Mouse (Mus musculus): Measurements from ENCODE around the gene Padi3. TPM values are rescaled to one million over a fixed set of nuclear protein-coding genes. Genes with fewer than 3 reads are reported as not detected.

Padi3 gene
- polyA plus RNA-seq, 1 experiment: not detected

GRCm38 (mm10) chr4:140812609-140813008 lies 2.2 kb upstream of the Padi3 start:
- no peak overlapping the region for H3K4me3 ChIP-seq (replicated peaks)
- peaks cover 13% of the 10 kb centered on the region for H3K27me3 ChIP-seq (ENCODE audit: control insufficient read depth)
- peaks cover 72% of the 10 kb centered on the region for H3K4me1 ChIP-seq (ENCODE audit: control insufficient read depth)
- no peaks in the 10 kb centered on the region for H3K36me3 ChIP-seq (ENCODE audit: control insufficient read depth)
- no peaks in the 10 kb centered on the region for H3K9me3 ChIP-seq (ENCODE audit: control insufficient read depth, low read length)
- TF ChIP-seq GATA1 (IDR thresholded peaks at IDR 0.05; ENCODE audit: low read length): no peak

- Histone ChIP-seq H3K9me3 (ENCODE audit: control insufficient read depth, low read length) (no peaks in the 10 kb centered on the region), H3K36me3 (ENCODE audit: control insufficient read depth) (no peaks in the 10 kb centered on the region), H3K27me3 (ENCODE audit: control insufficient read depth) (peaks cover 13% of the 10 kb centered on the region), H3K4me3 (replicated peaks) (no peak overlapping the region), H3K4me1 (ENCODE audit: control insufficient read depth) (peaks cover 72% of the 10 kb centered on the region)
- TF ChIP-seq TAL1 (IDR thresholded peaks at IDR 0.05; ENCODE audit: low read length) (no peak), GATA1 (IDR thresholded peaks at IDR 0.05; ENCODE audit: low read length) (no peak)
Measured at GRCm38 (mm10) chr4:140812191-140812590, 1.7 kb upstream of the Padi3 start.

GRCm38 (mm10) chr4:140809118-140809517 lies 1.3 kb downstream of the Padi3 start:
- Histone ChIP-seq H3K27me3 (ENCODE audit: control insufficient read depth) (peaks cover 18% of the 10 kb centered on the region), H3K4me1 (ENCODE audit: control insufficient read depth) (peaks cover 42% of the 10 kb centered on the region), H3K9me3 (ENCODE audit: control insufficient read depth, low read length) (no peaks in the 10 kb centered on the region), H3K36me3 (ENCODE audit: control insufficient read depth) (no peaks in the 10 kb centered on the region), H3K4me3 (replicated peaks) (no peak overlapping the region)
- TF ChIP-seq GATA1 (IDR thresholded peaks at IDR 0.05; ENCODE audit: low read length) (no peak), TAL1 (IDR thresholded peaks at IDR 0.05; ENCODE audit: low read length) (no peak)

GRCm38 (mm10) chr4:140804601-140805000 lies 5.8 kb downstream of the Padi3 start:
- TF ChIP-seq TAL1 (IDR thresholded peaks at IDR 0.05; ENCODE audit: low read length): no peak
- no peak for TF ChIP-seq GATA1 (IDR thresholded peaks at IDR 0.05; ENCODE audit: low read length)
- H3K4me1 ChIP-seq (ENCODE audit: control insufficient read depth): peaks cover 9% of the 10 kb centered on the region
- H3K27me3 ChIP-seq (ENCODE audit: control insufficient read depth): peaks cover 13% of the 10 kb centered on the region
- H3K9me3 ChIP-seq (ENCODE audit: control insufficient read depth, low read length): no peaks in the 10 kb centered on the region
- no peak overlapping the region for H3K4me3 ChIP-seq (replicated peaks)
- no peaks in the 10 kb centered on the region for H3K36me3 ChIP-seq (ENCODE audit: control insufficient read depth)

- Histone ChIP-seq H3K4me3 (replicated peaks) (no peak overlapping the region), H3K27me3 (ENCODE audit: control insufficient read depth) (peaks cover 6% of the 10 kb centered on the region; the same call in 1 of the 2 replicates), H3K9me3 (ENCODE audit: control insufficient read depth, low read length) (no peaks in the 10 kb centered on the region), H3K4me1 (ENCODE audit: control insufficient read depth) (no peaks in the 10 kb centered on the region; the same call in 1 of the 2 replicates), H3K36me3 (ENCODE audit: control insufficient read depth) (no peaks in the 10 kb centered on the region)
- no peak for TF ChIP-seq TAL1 (IDR thresholded peaks at IDR 0.05; ENCODE audit: low read length)
- TF ChIP-seq GATA1 (IDR thresholded peaks at IDR 0.05; ENCODE audit: low read length): no peak
Measured at GRCm38 (mm10) chr4:140801364-140801763, 9.1 kb downstream of the Padi3 start.

GRCm38 (mm10) chr4:140796786-140797185 lies 13.7 kb downstream of the Padi3 start:
- TF ChIP-seq GATA1 (IDR thresholded peaks at IDR 0.05; ENCODE audit: low read length) (no peak), TAL1 (IDR thresholded peaks at IDR 0.05; ENCODE audit: low read length) (no peak)

GRCm38 (mm10) chr4:140794678-140795077 lies 15.8 kb downstream of the Padi3 start:
- H3K27me3 ChIP-seq (ENCODE audit: control insufficient read depth): no peaks in the 10 kb centered on the region
- TF ChIP-seq GATA1 (IDR thresholded peaks at IDR 0.05; ENCODE audit: low read length): no peak
- TF ChIP-seq TAL1 (IDR thresholded peaks at IDR 0.05; ENCODE audit: low read length): no peak
- H3K36me3 ChIP-seq (ENCODE audit: control insufficient read depth): no peaks in the 10 kb centered on the region

More at GRCm38 (mm10) chr4:140796786-140797185, 13.7 kb downstream of the Padi3 start:
- Histone ChIP-seq H3K9me3 (ENCODE audit: control insufficient read depth, low read length) (no peaks in the 10 kb centered on the region; the same call in 1 of the 2 replicates), H3K27me3 (ENCODE audit: control insufficient read depth) (no peaks in the 10 kb centered on the region), H3K4me1 (ENCODE audit: control insufficient read depth) (no peaks in the 10 kb centered on the region; the same call in 1 of the 2 replicates), H3K4me3 (replicated peaks) (no peak overlapping the region), H3K36me3 (ENCODE audit: control insufficient read depth) (no peaks in the 10 kb centered on the region)

GRCm38 (mm10) chr4:140793795-140794194 lies 16.7 kb downstream of the Padi3 start:
- Histone ChIP-seq H3K4me3 (replicated peaks) (no peak overlapping the region), H3K36me3 (ENCODE audit: control insufficient read depth) (no peaks in the 10 kb centered on the region), H3K27me3 (ENCODE audit: control insufficient read depth) (no peaks in the 10 kb centered on the region), H3K4me1 (ENCODE audit: control insufficient read depth) (no peaks in the 10 kb centered on the region), H3K9me3 (ENCODE audit: control insufficient read depth, low read length) (no peaks in the 10 kb centered on the region; the same call in 1 of the 2 replicates)
- TF ChIP-seq GATA1 (IDR thresholded peaks at IDR 0.05; ENCODE audit: low read length): no peak
- TF ChIP-seq TAL1 (IDR thresholded peaks at IDR 0.05; ENCODE audit: low read length): no peak

More at GRCm38 (mm10) chr4:140794678-140795077, 15.8 kb downstream of the Padi3 start:
- no peaks in the 10 kb centered on the region for H3K4me1 ChIP-seq (ENCODE audit: control insufficient read depth)
- H3K9me3 ChIP-seq (ENCODE audit: control insufficient read depth, low read length): no peaks in the 10 kb centered on the region; the same call in 1 of the 2 replicates
- no peak overlapping the region for H3K4me3 ChIP-seq (replicated peaks)

GRCm38 (mm10) chr4:140792584-140792983 lies 17.9 kb downstream of the Padi3 start:
- Histone ChIP-seq H3K4me3 (replicated peaks) (no peak overlapping the region), H3K9me3 (ENCODE audit: control insufficient read depth, low read length) (no peaks in the 10 kb centered on the region; the same call in 1 of the 2 replicates), H3K27me3 (ENCODE audit: control insufficient read depth) (no peaks in the 10 kb centered on the region), H3K4me1 (ENCODE audit: control insufficient read depth) (no peaks in the 10 kb centered on the region), H3K36me3 (ENCODE audit: control insufficient read depth) (no peaks in the 10 kb centered on the region)
- TF ChIP-seq TAL1 (IDR thresholded peaks at IDR 0.05; ENCODE audit: low read length) (no peak), GATA1 (IDR thresholded peaks at IDR 0.05; ENCODE audit: low read length) (no peak)

GRCm38 (mm10) chr4:140791071-140791470 lies 19.4 kb downstream of the Padi3 start:
- Histone ChIP-seq H3K4me3 (replicated peaks) (no peak overlapping the region), H3K9me3 (ENCODE audit: control insufficient read depth, low read length) (peaks cover 10% of the 10 kb centered on the region), H3K36me3 (ENCODE audit: control insufficient read depth) (no peaks in the 10 kb centered on the region), H3K27me3 (ENCODE audit: control insufficient read depth) (no peaks in the 10 kb centered on the region), H3K4me1 (ENCODE audit: control insufficient read depth) (no peaks in the 10 kb centered on the region)
- TF ChIP-seq GATA1 (IDR thresholded peaks at IDR 0.05; ENCODE audit: low read length): no peak
- TF ChIP-seq TAL1 (IDR thresholded peaks at IDR 0.05; ENCODE audit: low read length): no peak

All from erythroblast, embryonic 14.5 days (primary cell).